Mouse (Mus musculus): ENCODE results near the gene 2410002F23Rik.
A peak's percentile ranks its signal among the peaks of the same experiment; 100 is the strongest.
"Not testable (repeated sequence)": the region's sequence is repeated elsewhere in the genome, so short reads cannot be mapped to it uniquely, and the experiment has no call there.

2410002F23Rik gene

GRCm38 (mm10) chr7:44246055-44246983, at the start of gene 2410002F23Rik, which contains the start of gene 1700028J19Rik:
TSS of gene 2410002F23Rik (plus strand) at chr7:44246722.
TSS of gene 1700028J19Rik (minus strand) at chr7:44246695.
- peak; percentile 94 for DNase-seq (ENCODE audit: inconsistent ontology term)

- DNase-seq (ENCODE audit: inconsistent ontology term): no peak
Measured at GRCm38 (mm10) chr7:44197891-44198290, 48.6 kb upstream of the 2410002F23Rik start, which contains the start of gene Klk1b3. TSS of gene Klk1b3 (plus strand) at chr7:44198191.

GRCm38 (mm10) chr7:44207135-44207534, 39.4 kb upstream of the 2410002F23Rik start, which contains the start of gene Klk1b4:
TSS of gene Klk1b4 (plus strand) at chr7:44207435.
- DNase-seq (ENCODE audit: inconsistent ontology term): not testable (repeated sequence)

- DNase-seq (ENCODE audit: inconsistent ontology term): no peak
Measured at GRCm38 (mm10) chr7:44208307-44208706, 38.2 kb upstream of the 2410002F23Rik start.

GRCm38 (mm10) chr7:44215645-44216044, 30.9 kb upstream of the 2410002F23Rik start, which contains the start of gene Klk1b5:
TSS of gene Klk1b5 (plus strand) at chr7:44215945.
- no peak for DNase-seq (ENCODE audit: inconsistent ontology term)

GRCm38 (mm10) chr7:44221601-44222000, 24.9 kb upstream of the 2410002F23Rik start:
- not testable (repeated sequence) for DNase-seq (ENCODE audit: inconsistent ontology term)

GRCm38 (mm10) chr7:44222335-44222734, 24.2 kb upstream of the 2410002F23Rik start:
- DNase-seq (ENCODE audit: inconsistent ontology term): not testable (repeated sequence)

- no peak for DNase-seq (ENCODE audit: inconsistent ontology term)
Measured at GRCm38 (mm10) chr7:44225076-44225475, 21.4 kb upstream of the 2410002F23Rik start, which contains the start of gene Klk1. TSS of gene Klk1 (plus strand) at chr7:44225360.

- no peak for DNase-seq (ENCODE audit: inconsistent ontology term)
Measured at GRCm38 (mm10) chr7:44235909-44236308, 10.6 kb upstream of the 2410002F23Rik start, which contains the start of gene Gm36864. TSS of gene Gm36864 (plus strand) at chr7:44236177.

GRCm38 (mm10) chr7:44239913-44240312, 6.6 kb upstream of the 2410002F23Rik start:
- DNase-seq (ENCODE audit: inconsistent ontology term): no peak

GRCm38 (mm10) chr7:44240712-44241111, 5.8 kb upstream of the 2410002F23Rik start:
- no peak for DNase-seq (ENCODE audit: inconsistent ontology term)

GRCm38 (mm10) chr7:44241163-44241562, 5.4 kb upstream of the 2410002F23Rik start:
- no peak for DNase-seq (ENCODE audit: inconsistent ontology term)

- no peak for DNase-seq (ENCODE audit: inconsistent ontology term)
Measured at GRCm38 (mm10) chr7:44244080-44244479, 2.4 kb upstream of the 2410002F23Rik start.

GRCm38 (mm10) chr7:44246984-44247470, 505 bp downstream of the 2410002F23Rik start:
- no peak for DNase-seq (ENCODE audit: inconsistent ontology term)

GRCm38 (mm10) chr7:44247971-44248370, 1.4 kb downstream of the 2410002F23Rik start:
- no peak for DNase-seq (ENCODE audit: inconsistent ontology term)

- DNase-seq (ENCODE audit: inconsistent ontology term): no peak
Measured at GRCm38 (mm10) chr7:44249248-44249647, 2.7 kb downstream of the 2410002F23Rik start.

GRCm38 (mm10) chr7:44250732-44251275, 4.3 kb downstream of the 2410002F23Rik start:
- DNase-seq (ENCODE audit: inconsistent ontology term): not testable (repeated sequence)

- no peak for DNase-seq (ENCODE audit: inconsistent ontology term)
Measured at GRCm38 (mm10) chr7:44253023-44253616, 6.6 kb downstream of the 2410002F23Rik start.

GRCm38 (mm10) chr7:44254930-44255329, 8.4 kb downstream of the 2410002F23Rik start:
- DNase-seq (ENCODE audit: inconsistent ontology term): no peak

GRCm38 (mm10) chr7:44257278-44257677, 10.8 kb downstream of the 2410002F23Rik start, which contains the start of gene Acp4:
TSS of gene Acp4 (minus strand) at chr7:44257378.
- DNase-seq (ENCODE audit: inconsistent ontology term): no peak

GRCm38 (mm10) chr7:44260410-44260809, 13.9 kb downstream of the 2410002F23Rik start:
- DNase-seq (ENCODE audit: inconsistent ontology term): peak; percentile 7

GRCm38 (mm10) chr7:44261147-44261546, 14.6 kb downstream of the 2410002F23Rik start, which contains the start of gene Gm15517:
TSS of gene Gm15517 (plus strand) at chr7:44261447.
- no peak for DNase-seq (ENCODE audit: inconsistent ontology term)

Measured in Muller cell, postnatal 12 days (primary cell).